Mouse (Mus musculus): ENCODE measurements at regions not wholly inside any gene's neighbourhood (a gene's known extent, or its start where the extent isn't known, plus 50 kb on each side); places are given as distances from the start of the nearest gene placed in this dataset.

DNA sequence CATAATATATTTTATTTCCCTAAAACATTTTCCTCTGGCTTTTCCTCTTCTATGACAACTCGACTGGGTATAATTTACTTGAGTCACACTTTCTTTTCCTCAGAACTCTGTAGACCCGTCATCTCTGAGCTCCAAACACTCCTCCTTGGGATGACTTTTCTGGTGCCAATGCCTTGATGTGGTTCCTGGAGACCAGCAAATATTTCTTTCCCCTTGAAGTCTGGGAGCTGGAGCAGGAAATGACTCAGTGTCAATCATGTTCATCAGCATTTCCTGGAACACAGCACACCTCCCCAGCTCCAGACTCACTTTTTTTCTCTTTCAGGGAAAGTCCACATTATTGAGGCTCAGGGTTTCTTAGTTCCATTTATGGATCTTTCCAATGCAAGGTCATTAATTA lies 197.3 kb upstream of the Irx3 start:
- DNase-seq (ENCODE audit: low read depth): peak; percentile 35

DNA sequence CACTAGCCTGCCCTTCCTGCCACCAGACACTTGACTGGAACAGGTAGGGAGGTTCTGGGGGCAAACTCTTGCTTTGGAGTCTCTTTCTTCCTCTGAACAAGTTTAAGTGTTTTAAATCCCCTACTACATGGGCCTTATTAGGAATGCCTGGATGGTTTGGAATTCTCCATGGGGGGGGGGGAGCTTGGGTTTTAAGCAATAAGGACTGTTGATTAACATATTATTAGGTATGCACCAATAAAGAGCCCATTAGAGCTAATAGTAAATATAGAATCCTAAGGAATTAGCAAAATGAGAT lies 196.0 kb upstream of the Irx3 start:
- no peak for DNase-seq (ENCODE audit: low read depth)

DNA sequence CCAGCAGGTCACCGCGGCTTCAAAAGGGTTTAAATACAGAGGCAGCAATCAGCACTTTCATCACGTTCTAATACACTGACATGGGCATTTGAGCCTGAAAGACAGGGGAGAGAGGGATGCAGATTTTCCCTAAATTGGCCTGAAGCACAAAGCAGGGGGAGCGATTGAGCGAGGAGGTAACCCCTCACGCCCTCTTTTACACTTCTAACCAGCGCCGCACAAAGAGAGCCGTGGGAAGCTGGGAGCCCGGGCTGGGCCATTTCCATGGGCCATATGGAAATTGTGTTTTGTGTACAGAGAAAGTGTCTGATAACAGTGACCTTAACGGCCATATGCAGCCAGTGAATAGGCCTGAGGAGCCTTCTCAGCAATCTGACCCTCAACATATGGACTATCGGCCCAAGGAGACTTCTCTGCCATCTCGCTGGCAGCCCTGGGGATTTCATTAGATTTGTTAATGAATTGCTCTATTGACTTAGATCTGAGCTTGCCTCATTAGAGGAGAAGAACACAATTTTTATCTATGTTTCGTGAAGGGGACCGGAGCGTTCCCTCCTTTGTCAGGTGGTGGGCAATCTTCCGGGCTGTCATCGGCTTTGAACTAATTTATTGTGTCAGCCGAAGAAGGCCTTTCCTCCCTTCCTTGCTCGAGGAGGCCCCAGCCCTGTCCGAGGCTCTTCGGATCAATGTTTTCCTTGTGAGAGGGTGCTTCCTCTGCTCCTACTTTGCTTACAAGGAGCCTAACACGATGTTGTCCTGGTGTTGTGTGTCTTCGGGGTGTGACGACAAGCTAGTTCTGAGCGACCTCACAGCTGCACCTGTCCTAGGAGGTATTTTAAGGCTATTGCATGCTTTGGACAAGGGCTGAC lies 195.4 kb upstream of the Irx3 start:
- no peak for DNase-seq (ENCODE audit: low read depth)

DNA sequence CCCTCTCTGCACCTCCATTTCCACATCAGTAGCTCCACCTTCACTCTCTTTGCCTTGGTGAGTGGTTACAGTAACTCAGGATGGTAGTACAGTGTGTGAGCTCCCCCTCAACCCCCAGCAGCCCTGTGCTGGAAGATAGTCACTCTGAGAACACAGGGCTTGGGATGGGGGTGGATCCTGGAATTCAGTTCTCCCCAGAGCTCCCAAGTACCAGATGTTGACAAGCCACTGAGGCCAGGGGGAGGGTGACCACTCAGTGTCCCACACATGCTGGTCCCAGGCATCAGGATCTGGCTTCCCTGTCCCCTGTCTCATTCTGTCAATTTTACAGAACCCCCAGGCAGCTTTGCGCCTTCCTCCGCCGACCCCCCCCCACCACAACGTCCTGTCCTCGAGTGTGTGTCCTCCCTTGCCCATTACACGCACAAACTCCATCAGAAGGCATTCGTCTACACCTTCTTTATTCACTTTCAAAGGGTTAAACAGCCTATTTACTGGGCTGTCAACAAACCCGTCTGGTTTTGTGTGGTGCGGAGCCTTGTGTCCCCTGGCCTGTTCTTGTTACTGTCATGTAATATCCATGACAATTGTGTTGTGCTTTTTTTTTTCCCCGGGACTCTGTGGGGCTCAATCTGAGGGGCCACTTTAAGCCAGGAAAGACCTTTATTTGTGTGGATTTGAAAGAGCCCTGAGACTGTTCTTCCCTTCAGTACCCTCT lies 194.6 kb upstream of the Irx3 start:
- DNase-seq (ENCODE audit: low read depth): no peak

DNA sequence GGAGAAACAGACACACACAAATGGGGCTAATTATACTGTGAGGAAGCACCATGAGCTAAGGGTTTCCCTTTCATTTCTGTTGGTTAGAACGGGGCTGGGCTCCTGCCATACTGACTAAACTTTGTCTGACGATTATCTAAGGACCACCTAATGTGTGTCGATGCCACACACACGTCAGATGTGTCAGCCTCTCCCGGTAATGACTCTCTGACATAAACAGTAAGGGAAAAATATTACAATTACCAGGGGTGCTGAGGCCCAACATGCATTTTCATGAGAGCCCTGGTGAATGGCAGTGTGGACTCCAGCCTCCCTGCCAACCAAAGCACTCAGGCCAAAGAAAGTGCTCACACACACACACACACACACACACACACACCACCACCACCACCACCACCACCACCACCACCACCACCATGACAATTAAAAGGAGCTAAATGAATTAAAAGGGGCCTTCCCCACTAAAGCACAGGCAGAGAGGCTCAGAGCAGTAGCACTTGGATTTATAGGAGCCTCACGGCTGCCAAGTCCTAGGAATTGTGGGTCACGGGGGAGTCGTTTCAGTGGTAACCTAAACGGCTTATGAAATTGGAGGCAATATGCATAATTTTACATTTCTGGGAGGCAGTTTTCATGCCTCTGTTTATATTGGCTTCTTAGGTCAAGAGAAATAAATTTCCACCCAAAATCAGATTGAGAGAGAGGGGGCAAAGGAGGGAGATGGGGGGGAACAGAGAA lies 193.7 kb upstream of the Irx3 start:
- DNase-seq (ENCODE audit: low read depth): no peak

DNA sequence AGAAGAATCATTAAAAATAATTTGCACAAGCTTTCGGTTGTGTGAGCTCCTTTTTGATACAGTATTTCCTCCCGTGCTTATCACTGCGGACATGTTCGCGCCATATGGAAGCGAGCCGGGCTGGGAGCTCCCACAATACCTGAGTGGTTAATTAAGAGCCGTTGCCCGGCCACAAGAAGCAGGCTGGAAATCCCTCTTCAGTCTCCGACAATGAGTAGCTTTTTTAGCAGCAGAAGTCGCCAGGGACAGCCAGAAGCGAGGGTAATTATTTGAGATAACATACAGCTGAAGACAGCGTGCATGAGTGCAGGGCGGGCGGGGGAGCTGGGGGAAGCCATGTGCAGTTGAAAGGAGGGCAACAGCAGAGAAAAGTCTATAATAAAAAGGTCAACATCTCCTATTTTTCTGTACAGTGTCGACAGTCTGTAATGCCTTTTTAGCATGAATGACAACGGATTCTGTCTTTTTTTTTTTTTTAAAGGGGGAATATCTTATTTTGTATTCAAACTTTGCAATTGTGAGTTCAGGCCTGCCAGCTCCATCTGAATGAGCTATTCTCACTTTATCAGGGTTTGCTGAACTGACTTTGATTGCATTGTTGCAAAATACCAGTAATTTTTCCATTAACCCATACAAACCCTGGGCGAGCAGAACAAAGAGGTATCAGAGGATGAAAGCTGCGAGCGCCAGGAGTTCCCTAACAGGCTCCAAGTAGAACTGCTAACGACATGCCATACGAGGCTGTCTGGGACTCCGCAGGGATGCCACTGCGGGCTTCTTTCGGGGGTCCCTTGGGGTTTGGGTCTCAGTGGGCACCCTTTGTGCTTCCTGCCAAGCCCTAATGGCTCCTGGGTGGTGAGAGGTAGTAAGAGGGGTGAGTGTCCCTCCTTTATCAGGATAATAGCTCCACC lies 189.9 kb upstream of the Irx3 start:
- no peak for DNase-seq (ENCODE audit: low read depth)

DNA sequence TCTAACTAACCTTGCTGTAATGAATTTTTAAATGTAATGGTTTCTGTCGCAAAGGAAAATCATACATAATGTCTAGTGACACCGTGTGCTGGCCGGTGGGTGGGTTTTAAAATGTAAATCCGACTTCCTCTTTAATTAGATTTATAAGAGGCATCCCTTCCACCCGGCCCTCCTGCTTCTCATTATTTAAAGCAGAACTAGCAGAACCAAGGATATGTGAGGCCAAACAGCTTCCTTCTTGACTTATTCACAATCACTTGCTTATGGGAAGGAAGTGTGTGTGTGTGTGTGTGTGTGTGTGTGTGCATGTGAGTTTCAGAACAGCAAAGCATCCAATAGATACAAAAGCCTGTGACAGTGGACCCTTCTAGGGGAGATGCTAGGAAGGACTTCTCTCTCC lies 189.1 kb upstream of the Irx3 start:
- no peak for DNase-seq (ENCODE audit: low read depth)

DNA sequence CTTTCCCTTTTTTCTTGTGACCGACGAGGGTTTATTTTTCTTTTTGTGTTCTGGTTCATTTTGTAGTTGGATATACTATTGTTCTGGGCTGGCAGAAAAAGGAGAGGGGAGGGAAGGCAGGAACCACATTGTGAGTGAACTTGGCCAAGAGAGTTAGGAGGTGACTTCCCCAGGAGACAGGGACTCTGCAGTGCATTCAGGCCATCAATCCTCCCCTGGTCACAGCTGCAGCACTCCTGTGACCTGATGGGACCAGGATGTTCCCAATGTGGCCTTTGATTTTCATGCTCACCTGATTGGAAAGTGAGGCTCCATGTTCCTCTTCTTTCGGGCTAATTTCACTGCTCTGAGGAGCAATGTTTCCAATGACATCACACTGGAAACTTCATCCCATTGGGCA lies 188.2 kb upstream of the Irx3 start:
- no peak for DNase-seq (ENCODE audit: low read depth)

DNA sequence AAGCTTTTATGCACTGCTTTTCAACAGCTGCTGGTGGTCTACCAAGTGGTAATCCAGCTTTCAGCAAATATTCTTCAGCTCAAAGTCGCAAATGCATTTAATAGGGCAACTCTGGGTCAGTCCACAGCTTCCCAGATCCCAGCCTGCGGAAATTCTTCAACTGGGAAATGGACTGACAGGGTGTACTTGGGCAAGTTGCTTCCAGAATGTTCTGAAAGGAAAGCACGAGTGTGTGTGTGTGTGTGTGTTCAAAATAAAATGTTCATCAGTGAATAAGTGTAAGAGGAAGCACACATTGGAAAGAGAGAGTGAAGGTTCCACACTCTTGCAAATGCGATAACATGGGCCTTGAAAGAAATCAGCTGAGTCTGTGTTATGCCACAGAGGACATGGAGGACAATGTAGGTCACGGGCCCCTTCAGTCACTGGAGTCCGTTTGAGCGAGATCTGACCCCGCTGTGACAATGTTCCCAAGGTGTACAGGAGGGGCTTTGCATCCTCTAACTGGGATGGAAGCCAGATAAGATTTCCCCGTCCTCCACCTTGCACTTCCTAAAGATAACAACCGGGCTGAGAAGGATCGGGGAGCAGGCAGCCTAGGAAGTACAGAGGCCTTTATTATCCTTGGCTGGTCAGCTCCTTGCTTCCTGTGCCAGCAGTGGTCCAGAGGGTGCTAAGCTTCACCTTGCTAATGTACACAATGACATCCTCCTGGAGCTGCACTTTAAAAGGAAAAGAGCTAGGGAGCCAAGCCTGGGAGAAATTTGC lies 187.2 kb upstream of the Irx3 start:
- DNase-seq (ENCODE audit: low read depth): no peak

DNA sequence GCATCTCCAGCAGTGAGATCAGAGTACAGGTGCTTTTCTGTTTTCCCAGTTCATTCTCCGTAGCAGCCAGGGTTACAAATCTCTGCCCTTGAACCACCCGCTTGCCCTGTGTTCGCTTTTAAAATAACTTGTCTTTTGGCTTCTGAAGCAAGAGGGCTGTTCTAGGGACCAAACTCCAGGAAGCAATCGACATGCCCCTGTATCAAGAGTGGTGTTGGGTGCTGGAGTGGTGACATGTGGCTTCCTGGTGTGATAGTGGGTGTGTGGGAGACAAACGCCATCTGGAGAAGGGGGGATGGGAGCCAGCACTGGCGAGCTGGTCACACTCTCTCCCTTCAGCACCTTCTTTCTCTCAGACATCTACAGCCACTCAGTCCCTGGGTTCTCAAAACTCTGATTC lies 186.0 kb upstream of the Irx3 start:
- DNase-seq (ENCODE audit: low read depth): no peak

DNA sequence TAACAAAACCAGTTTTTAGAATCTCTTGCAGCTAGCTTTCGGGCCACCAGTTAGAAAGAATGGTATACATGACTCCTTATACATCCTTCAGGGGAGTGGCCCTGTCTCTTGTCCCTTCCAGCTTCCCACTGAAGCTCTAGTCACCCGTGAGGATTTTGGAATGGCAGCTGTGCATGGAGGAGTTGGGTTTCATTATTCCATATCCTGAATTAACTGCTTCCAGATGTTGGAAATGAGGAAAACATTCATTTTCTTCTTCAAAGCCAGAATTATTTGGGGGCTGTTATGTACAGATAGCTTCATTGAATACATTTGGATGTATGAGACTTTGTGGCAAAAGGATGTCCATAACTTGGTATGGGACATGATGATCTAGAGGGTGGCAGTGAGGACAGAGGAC lies 181.3 kb upstream of the Irx3 start:
- DNase-seq (ENCODE audit: low read depth): no peak

DNA sequence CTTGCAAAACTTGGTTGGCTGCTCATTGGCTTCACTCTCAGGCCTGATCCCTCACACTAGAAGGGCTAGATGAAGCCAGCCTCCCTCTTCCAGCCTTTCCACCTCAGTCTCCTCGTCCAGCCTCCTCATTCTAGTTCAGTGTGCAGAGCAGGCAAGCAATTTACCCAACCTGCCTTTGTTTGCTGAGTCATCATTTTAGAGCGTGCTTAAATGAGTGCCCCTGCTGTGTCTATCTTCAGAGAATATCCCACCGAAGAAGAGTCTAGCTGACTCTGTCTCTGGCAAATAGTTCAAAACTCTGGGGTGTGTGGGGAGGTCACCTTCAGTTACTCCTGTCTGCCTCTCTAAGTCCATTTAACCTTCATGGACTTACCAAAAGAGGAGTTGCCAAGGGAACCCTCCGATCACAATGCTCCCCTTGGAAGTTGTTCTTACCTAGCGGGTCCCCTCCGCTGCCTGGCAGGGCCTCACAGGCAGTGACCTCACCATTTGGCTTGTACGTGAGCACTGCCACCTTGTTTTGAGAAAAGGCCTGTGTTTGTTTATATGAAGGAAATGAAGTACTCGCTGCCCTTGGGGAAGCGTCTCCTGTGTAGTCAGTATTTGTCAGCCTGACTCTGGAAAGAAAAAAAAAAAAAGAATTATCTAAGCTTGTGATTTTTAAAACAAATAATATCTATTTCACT lies 175.2 kb upstream of the Irx3 start:
- DNase-seq (ENCODE audit: low read depth): no peak

DNA sequence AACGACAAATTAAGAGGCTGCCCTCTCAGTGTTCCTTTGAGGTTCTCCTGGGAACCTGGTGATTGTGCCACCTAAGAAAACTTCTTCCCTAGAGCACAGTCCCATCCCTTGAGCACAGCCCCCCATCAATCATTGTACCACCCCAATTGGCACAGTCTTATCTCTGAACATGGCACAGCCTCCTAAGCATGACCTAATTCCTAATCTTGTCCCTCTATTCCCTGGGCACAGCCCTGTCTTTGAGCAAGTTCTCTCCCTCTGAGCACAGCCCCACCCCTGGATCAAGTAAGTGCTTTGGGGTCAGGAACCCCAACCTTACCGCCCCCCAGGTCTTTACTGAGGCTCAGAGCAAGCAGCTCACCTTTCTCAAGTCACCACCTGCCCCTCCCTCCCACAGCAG lies 173.6 kb upstream of the Irx3 start:
- DNase-seq (ENCODE audit: low read depth): no peak

DNA sequence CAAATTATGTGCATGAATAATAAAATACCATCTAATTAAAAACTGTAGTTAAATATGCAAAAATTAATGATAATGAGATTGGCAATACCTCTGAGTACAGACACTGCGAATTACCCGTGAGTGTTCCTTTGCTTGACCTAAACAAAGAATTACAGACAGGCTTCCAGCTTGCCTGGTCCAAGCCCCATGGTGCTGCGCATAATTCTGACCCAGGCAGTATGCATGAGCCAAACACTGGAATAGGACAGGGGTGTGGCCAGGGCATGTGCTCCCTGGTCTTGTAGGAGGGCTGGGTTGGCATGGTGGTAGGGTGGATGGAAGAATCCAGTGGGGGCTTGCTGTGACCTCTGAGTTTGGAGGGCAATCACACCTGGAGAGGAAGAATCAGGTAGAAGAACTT lies 172.8 kb upstream of the Irx3 start:
- no peak for DNase-seq (ENCODE audit: low read depth)

DNA sequence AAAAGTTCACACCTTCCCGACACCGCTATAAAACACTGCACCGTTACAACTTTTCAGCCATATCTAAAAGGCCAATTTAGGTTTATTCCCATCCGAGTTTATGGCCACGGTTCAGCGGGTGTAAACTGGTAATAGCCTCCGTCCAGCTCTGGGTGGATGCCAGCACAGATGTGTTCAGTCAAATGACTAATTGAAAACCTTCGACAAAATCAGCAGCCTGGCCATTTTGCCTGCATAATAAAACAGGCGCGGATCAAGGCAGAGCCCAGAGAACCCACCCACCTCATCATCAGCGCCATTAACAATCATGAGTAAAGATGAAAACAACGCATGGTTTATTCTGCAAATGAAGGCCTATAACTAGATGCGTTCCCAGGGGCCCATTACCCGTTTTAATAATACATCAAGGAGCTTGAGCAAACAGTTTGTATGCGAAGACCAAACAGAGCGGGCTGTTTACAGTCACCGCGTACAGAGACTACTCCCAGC lies 172.1 kb upstream of the Irx3 start:
- DNase-seq (ENCODE audit: low read depth): no peak

DNA sequence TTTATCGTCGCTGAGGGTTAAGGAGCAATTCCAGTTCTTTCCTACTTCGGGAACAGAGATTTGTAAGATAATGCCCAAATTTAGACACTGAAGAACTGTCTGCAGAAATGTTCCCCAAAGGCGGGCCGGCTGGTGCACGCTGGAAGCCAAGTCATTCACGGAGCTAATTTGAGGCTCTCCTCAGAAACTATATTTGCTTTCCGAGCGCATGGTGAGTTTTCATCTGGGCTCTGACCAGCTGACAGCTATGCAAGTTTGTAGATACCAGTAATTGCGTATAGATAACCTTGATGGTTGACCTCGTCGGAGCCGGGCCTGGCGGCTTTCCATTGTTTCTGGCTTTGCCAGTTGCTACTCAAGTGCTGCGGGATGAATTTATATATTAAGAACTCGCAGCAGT lies 165.5 kb upstream of the Irx3 start:
- no peak for DNase-seq (ENCODE audit: low read depth)

DNA sequence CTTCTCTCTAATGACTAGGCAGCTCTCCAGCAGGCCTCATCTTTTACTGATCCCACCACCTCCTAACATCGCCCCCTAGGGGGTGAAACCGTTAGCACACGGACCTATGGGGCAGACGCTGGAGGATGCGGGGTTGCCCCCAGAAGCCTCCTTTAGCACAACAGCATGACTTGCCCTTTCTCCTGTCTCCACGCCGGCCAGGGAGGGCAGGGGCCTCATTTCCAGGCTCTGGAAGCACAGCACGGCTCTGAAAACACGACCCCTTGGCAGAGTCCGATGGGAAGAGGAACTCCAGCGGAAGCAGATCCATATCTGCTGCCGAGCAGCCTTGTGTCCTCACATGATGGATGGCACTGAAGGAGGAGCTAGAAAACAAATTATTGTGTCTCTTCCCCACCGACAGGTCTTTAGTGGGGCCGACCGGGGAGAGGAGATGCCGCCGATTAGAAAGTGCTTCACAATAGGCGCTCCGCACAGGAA lies 165.1 kb upstream of the Irx3 start:
- no peak for DNase-seq (ENCODE audit: low read depth)

DNA sequence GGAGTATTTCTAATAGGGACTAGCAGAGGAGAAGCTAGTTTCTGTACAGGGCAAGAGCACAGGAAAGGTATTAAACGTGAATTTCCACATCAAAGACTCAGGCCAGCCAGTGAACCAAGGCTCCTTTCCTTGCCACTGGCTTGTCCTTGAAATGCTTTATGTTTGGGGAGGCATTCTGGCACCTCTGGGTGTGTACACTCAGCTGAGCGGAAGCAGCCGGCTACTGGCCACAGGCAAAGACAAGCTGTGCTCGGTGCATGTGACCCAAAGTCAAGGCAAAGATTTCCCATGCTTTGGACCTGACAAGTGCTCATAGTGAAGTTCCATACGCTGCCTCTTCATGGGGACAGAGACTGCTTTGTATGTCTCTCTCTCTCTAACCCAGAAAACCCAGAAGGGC lies 159.8 kb upstream of the Irx3 start:
- no peak for DNase-seq (ENCODE audit: low read depth)

DNA sequence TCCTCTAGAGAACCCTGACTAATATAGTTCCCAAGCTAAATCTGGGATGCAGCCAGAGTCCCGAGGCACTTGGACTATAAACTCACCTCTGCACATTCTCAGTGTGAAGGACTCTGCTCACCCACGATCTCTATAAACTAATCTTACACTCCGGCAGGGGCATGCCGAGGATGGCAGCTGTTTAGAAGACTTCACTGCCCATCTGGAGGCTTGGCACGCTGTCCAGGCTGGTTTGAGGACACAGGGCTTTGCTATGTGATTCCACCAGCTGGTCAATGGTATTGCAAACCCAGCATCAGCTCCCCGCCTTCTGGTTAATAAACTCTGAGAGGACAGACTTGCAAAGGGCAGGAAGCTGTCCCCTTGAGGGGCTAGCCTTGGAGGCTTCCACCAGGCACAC lies 153.3 kb upstream of the Irx3 start:
- no peak for DNase-seq (ENCODE audit: low read depth)

DNA sequence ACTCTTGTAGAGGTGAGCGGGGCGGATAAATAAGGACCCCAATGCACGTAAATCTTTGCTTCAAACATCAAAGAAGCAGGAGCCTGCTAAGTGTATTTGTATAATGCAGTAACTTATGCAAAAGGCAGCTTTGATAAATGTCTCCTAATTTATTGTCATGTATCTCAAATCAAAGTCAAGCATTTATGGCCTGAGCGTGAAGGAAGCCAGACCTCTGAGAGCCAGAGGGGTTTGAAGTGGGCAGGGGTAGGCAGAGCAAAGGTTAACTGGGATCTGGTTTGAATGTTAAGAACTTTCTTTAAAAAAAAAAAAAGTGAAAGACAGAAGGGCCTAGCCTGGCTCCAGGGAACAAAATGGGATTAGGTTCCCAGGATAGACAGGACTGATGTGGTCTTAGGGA lies 151.1 kb upstream of the Irx3 start:
- no peak for DNase-seq (ENCODE audit: low read depth)

Data from fibroblast of lung, adult 2 months (primary cell).